Mouse (Mus musculus) brown adipose tissue, adult 24 weeks (tissue): Measurements from ENCODE around the gene Ambra1. TPM values are rescaled to one million over a fixed set of nuclear protein-coding genes. Genes with fewer than 3 reads are reported as not detected.

Experiments
- H3K27ac ChIP-seq: fragments of 200-500 bp; replicated peaks from 2 replicates; pipeline ENCODE4 v1.5.1; 2012; ENCODE audit warnings: low read depth, mild to moderate bottlenecking, low read length
- H3K4me1 ChIP-seq: fragments of 200-500 bp; 2 replicates; pipeline ENCODE4 v1.6.1; 2012; ENCODE audit warnings: low read length, mixed read lengths; ENCODE audit not compliant: control insufficient read depth, insufficient read depth, insufficient read length
- H3K4me3 ChIP-seq: fragments of 200-500 bp; 2 replicates; pipeline ENCODE4 v1.5.1; 2012; ENCODE audit warnings: low read depth, mild to moderate bottlenecking, low read length, moderate library complexity; ENCODE audit not compliant: insufficient read depth
- polyA plus RNA-seq: library from polyadenylated mRNA; stranded (reverse); fragments of >200 nt; gene quantifications from 2 replicates; pipeline ENCODE4 v1.2.4, GENCODE M21; 2012; ENCODE audit not compliant: missing spikeins, insufficient read depth, insufficient read length

The Ambra1 gene
- polyA plus RNA-seq, 1 experiment, result 6.9 TPM

DNA sequence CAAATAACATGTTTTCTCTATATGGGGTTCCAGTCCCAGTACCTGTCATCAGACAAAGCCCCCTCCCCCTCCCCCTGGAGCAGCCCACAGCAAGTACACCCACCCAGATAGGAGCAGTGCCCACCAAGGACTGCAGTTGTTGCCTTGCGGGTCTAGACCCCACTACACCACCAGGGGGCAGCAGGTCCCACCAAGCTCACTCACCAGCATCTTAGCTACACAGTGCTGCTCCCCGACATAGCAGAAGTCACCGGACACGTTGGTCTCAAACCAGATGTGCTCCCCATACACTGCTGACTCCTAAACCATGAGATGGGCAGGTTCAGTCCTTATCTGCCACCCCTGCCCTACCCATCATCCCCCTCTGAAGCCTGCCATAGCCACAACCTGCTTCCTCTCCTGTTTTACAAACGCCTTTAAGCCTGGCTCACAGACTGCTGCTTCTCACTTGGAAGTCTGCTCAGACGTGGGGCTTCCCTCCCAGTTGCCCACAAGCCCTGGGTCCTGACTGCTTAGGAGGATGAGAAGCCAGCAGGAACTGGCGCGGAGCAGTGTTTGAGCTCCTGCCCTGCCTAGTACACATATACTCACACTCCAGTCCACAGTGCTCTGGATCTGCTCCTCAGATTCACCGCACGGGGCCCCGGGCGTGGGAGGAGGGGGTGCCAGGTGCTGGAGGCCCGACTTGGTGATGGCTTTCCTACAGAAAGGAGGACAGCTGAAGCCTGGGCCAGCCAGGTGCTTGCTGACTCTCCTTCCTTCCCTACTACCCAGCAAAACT lies 214.4 kb downstream of the Ambra1 start:
- no peak overlapping the region for H3K27ac ChIP-seq
- peaks cover 22% of the 10 kb centered on the region for H3K4me1 ChIP-seq
- H3K4me3 ChIP-seq, result no peak overlapping the region

GRCm38 (mm10) chr2:91945483-91945882 lies 215.5 kb downstream of the Ambra1 start, which contains the start of gene Gm9821:
Gm9821 (plus strand) TSS chr2:91945703.
- Histone ChIP-seq H3K27ac (no peak within 1 kb of the TSS), H3K4me1 (peaks cover 31% of the 10 kb centered on the region), H3K4me3 (no peak within 1 kb of the TSS)

DNA sequence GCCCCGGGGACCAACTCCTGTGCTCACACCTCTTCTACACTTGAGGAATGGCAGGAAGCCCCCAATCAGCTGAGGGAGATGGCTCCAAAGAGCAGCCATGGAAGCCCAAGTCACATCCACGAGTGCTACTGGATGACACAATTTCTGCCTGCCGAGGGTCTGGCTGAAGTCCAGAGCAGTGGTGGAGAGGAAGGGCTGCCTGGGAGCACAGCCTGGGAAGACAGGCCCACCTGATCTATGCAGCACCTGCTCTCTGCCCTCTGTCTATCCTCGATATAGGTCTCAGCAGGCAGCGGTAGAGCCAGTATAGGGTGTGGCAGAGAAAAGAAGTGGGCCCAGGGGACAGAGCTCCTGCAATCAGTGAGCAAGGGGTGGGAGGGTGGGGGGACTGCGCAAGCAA lies 216.9 kb downstream of the Ambra1 start:
- peaks cover 39% of the 10 kb centered on the region for H3K4me1 ChIP-seq
- H3K4me3 ChIP-seq, result no peak overlapping the region
- H3K27ac ChIP-seq, result no peak overlapping the region

DNA sequence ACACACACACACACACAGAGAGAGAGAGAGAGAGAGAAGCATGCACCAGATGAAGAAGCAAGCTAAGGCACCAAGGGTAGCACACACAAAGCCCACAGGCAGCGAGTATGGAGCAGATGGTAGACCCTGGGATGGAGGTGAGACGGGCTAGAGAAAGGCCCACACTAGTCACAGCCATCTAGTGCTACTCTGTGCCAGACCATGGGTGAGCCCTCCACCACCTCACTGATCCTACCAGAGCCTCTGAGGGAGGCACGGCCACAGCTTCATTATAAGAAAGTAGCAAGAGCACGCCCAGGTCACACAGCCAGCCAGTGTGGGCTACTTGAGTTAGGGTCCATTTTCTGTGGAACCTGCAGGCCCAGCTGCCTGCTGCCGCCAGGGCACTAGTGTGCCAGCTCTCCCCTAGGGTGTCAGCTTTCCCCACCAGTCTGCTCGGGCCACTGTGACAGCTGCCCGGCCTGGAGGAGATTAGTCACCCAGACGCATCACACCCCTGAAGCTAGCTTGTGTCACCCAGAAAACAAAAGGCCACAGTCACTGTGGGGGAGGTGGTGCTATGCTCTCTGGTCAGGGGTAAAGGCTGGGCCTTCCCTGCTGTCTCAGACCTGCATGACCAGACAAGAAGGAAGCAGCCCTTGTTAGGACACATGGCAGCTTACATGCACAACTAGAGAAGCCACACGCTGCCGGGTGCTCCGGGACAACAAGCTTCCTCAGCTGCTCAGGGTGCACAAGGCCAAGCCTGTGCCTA lies 217.6 kb downstream of the Ambra1 start:
- H3K27ac ChIP-seq, result peak overlapping the region; percentile 58
- peaks cover 41% of the 10 kb centered on the region for H3K4me1 ChIP-seq
- peak overlapping the region; percentile 9 for H3K4me3 ChIP-seq

GRCm38 (mm10) chr2:91948151-91948509 lies 218.2 kb downstream of the Ambra1 start:
- Histone ChIP-seq H3K27ac (peak overlapping the region; percentile 58), H3K4me1 (peaks cover 43% of the 10 kb centered on the region), H3K4me3 (peak overlapping the region; percentile 9)

GRCm38 (mm10) chr2:91948792-91949241 lies 218.9 kb downstream of the Ambra1 start:
- peak overlapping the region; percentile 54; the same call in 1 of the 2 replicates for H3K4me3 ChIP-seq
- H3K4me1 ChIP-seq, result peaks cover 43% of the 10 kb centered on the region
- H3K27ac ChIP-seq, result peak overlapping the region; percentile 71

- Histone ChIP-seq H3K27ac (peak overlapping the region; percentile 71), H3K4me1 (peaks cover 49% of the 10 kb centered on the region), H3K4me3 (peak overlapping the region; percentile 54)
These were observed 219.7 kb downstream of the Ambra1 start for GRCm38 (mm10) chr2:91949411-91950274.

DNA sequence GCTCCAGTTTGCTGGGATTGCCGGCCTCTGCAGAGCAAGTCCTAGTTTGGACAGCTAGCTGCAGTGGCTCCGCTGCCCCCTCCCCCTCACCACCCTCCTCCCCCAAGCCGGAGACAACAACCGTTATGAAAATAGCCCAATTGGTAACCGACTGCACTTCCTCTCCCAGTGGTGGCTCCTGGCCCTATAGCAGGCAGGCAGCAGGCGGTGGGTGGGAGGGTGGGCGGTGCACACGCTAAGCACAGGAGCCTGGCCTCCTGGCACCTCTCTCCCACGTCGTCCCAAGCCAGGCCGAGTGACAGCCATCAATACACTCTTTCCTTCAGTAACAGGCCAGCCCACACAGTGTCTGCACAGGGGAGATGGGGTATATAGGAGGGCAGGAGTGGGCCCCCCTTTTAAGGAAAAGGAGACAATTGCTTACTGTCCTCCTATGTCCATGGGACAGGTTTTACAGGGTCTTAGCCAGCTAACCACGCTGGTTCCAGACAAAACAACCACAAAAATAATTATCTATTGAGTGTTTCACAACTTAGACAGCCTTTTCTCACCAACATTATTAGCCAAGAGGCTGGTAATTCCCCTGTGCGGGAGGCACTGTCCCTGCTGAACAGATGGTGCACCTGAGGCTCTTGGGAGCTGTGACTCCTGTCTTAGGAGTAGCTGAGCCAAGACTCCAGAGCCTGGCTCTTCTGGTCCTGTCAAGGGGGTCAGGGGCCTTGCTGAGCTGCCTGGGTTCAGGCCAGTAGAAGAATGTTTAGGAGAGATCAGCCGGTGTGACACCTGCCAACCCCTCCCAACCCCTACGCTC lies 220.5 kb downstream of the Ambra1 start:
- Histone ChIP-seq H3K4me1 (peaks cover 54% of the 10 kb centered on the region), H3K27ac (peak overlapping the region; percentile 71), H3K4me3 (peak overlapping the region; percentile 54)

- H3K4me3 ChIP-seq, result no peak overlapping the region
- peak overlapping the region; percentile 49 for H3K27ac ChIP-seq
- peaks cover 52% of the 10 kb centered on the region for H3K4me1 ChIP-seq
These were observed 223.9 kb downstream of the Ambra1 start for GRCm38 (mm10) chr2:91953825-91954224.

DNA sequence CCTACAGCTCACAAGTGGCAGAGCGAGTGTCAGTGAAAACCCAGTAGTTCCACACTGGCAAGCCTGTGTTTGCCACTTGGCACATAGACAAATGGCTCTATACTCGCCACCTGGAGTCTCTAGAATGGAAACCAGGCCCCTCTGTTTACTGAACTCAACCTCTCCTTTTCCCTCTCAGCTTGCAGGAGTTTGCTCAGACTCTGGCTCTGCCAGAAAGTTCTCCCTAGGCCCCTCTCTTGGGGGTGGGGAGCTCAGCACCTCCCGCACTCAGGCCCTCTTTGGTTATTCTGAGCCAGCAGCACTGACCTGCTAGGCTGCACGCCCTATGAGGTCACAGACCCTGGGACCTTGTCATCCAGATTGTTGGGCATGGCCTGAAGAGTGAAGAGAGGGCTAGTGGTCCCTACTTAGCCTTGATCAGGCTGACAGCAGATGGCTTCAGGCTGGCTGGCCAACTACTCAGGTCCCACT lies 225.2 kb downstream of the Ambra1 start:
- H3K27ac ChIP-seq, result 0 out of 2 replicates have a peak overlapping the region, but pooled peaks have one; percentile 0
- peaks cover 48% of the 10 kb centered on the region for H3K4me1 ChIP-seq
- H3K4me3 ChIP-seq, result no peak overlapping the region

DNA sequence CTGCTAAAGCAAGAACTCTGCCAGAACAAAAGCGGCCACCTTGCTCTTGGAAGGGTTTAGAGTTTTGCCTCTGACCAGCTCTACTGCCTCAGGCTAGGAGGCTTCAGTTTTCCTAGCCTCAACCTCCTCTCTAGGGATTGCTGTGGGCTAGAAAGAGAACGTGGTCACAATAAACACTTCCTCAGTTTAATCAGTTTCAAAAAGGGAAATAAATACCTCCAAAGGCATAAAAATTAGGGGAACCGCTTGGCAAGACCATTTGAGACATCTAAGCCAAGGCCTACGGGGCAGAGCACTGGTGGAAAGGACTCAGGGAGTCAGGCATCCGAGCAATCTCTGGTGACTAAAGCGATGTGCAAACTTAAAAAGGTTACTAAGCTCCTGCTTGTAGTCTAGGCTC lies 225.9 kb downstream of the Ambra1 start:
- Histone ChIP-seq H3K27ac (no peak overlapping the region), H3K4me1 (peaks cover 45% of the 10 kb centered on the region), H3K4me3 (no peak overlapping the region)

DNA sequence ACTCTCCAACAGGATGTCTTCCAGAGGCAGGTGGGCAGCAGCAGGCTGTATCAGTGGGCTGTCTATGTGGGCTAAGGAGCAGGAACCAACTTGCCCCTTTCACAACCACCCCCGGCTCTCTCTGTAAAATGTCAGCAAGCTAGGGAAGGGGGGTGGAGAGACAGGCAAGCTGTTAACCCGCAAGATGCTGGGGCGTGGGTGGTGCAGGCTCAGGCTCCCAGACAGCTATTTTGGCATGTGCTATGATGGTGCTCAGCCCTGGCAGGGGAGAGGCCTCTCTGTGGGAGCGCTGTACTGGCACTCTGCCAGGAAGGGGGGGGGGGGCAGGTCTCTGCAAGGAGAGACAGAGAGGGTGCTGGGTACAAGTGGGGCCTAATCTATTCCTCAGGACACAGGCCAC lies 227.2 kb downstream of the Ambra1 start:
- no peak overlapping the region for H3K27ac ChIP-seq
- peaks cover 44% of the 10 kb centered on the region for H3K4me1 ChIP-seq

GRCm38 (mm10) chr2:91958049-91958448 lies 228.1 kb downstream of the Ambra1 start:
- Histone ChIP-seq H3K27ac (no peak overlapping the region), H3K4me3 (no peak overlapping the region), H3K4me1 (peaks cover 43% of the 10 kb centered on the region)

More for the DNA sequence above, 227.2 kb downstream of the Ambra1 start:
- H3K4me3 ChIP-seq, result no peak overlapping the region
